Mouse (Mus musculus): ENCODE results near the gene Snx19.

GRCm38 (mm10) chr9:30425178-30425577 is 1.7 kb upstream of the Snx19 start:
- no peak for TF ChIP-seq CTCF (IDR thresholded peaks at IDR 0.05; ENCODE audit: low read depth)
- no peak for TF ChIP-seq EP300 (optimal IDR thresholded peaks at IDR 0.05)
